Mouse (Mus musculus): Measurements from ENCODE around the gene Clcn7. TPM values are rescaled to one million over a fixed set of nuclear protein-coding genes. Genes with fewer than 3 reads are reported as not detected.

The Clcn7 gene
- 10 to 100 TPM; 27.5 to 31.4 TPM for total RNA-seq (2023)

DNA sequence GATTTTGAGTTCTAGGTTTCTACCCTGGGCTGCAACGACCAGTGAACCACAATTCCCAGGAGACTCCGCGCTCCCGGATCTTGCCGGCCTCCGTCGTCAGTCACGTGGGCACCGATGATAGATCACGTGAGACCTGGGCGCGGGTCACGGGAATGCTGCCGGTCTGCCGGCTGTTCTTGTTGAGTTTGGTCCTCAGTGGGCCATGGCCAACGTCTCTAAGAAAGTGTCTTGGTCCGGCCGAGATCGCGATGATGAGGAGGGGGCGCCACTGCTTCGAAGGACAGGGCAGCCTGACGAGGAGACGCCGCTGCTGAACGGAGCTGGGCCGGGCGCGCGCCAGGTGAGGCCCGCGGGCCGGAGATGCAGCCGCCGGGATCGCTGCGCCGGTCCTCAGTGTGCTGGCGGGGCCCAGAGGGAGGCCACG lies at the start of gene Clcn7:
Gene Clcn7 (plus strand): TSS at position 117 of the 424 bp plus-strand sequence.

DNA sequence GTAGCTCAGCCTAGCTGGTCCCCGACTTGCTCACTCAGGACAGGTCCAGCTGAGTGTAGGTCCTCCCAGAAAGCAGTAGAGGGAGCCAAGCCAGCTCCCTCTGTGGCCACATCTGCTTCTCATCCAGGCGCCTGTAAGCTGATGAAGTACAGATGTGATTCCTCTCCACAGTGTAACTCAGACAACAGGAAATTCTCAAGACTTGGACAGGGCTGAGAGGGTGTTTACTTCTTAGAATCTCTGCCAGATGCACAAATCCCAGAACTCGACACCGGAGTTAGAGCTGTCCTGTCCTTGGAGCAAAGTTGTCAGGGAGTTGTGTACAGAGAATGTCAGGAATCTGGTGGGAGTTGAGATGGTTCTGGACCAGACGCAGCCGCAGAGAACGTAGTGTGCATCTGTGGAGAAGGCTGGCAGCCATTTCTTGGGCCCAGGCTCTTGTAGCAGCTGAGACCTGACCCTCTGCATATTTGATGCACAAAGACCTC lies 49.7 kb upstream of the Clcn7 start, which contains the start of gene Tmem204:
Gene Tmem204 (minus strand): TSS at position 148 of the 488 bp plus-strand sequence.

DNA sequence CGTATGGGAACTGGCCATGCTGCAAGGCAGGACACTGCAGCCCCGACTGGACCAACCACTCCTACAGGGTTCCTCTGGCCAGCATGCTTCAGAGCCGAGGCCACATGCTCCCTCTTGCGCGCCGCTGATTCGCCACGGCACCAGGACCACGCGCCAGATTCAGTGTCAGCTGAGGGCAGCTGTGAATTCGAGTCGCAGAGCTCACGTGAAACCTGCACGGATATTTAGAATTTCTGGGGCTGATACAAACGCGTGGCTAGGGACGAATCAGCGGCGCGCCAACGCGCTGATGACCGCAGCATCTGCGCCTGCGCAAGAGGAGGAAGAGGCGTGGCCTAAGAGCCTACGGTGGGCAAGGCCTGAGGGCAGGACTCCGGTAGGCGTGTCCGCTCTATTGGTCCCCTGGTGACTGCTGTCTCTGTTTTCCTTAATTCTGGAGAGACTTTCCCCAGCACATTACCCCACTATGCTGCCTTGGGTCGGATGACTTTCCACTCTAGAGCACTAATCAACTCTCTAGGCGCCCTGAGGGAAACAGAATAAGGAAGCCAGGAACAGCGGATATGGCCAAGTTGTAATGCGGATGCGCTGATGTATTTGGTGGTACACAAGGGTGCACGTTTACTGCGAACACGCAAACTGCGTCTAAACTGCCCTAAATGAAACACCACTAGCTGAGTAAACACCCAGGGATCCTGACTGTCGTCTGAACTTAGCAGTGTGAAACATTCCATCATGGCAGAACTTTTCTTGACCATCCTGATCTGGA lies 17.3 kb upstream of the Clcn7 start, which contains the start of gene Telo2:
Gene Telo2 (minus strand): TSS at position 304 of the 769 bp plus-strand sequence.

DNA sequence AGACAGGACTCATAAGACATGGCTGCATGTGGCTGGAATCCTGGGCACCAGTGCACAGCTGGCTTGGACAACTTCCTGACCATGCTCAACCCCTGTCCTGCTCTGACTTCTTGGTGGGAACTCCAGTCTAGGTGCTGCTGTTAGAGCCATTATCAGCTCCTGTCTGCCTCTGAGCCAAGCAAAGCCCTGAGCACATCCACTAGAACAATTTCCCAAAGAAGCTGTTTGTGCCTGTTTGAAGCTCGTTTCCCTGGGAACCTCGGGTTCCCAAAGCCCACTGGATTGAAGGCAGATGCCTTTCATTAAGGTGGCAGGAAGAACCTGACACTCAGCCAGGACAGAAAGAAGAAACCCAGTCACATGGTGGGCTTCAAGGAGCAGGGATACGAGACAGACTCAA lies 12.8 kb upstream of the Clcn7 start, which contains the start of gene Ptx4:
Gene Ptx4 (plus strand): TSS at position 355 of the 400 bp plus-strand sequence.

DNA sequence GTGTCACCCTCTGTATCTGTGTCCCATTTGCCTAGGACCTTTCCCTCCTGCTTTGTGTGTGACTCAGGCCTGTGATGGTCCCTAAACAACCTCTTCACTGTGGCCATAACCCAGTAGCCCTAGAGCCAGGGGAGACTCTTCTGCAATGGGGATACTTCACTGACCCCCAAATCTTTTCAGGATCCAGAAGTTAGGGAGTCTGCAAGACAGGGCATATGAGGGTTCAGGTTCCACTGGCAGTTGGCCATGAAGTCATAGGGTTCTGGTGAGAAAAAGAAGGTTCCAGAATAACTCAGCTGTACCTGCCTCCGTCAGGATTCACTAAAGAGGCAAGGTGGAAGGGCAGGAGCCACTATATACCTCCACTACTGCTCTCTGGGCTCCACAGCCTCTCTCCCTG lies 29.0 kb downstream of the Clcn7 start, which contains the start of gene Ccdc154:
Gene Ccdc154 (plus strand): TSS at position 301 of the 400 bp plus-strand sequence.

DNA sequence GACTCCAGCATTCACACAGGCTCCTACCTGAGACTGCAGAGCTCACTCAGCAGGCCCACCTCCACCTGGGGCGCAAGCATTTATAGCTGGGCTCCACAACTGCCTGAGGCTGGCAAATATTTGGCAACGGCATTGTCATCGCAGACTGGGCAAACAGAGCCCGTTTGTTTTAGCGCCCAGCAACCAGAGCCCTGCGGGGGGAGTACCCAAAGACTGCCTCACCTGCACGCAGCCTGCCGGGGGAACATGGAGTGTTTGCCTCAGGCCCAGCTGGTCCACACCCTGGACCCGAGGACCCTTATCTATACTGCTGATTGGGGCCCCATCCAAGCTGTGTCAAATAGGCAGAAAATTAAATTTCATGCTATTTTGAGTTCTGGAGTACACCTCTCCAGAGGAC lies 42.2 kb downstream of the Clcn7 start, which contains the start of gene Gm38655:
Gene Gm38655 (minus strand): TSS at position 61 of the 400 bp plus-strand sequence.

DNA sequence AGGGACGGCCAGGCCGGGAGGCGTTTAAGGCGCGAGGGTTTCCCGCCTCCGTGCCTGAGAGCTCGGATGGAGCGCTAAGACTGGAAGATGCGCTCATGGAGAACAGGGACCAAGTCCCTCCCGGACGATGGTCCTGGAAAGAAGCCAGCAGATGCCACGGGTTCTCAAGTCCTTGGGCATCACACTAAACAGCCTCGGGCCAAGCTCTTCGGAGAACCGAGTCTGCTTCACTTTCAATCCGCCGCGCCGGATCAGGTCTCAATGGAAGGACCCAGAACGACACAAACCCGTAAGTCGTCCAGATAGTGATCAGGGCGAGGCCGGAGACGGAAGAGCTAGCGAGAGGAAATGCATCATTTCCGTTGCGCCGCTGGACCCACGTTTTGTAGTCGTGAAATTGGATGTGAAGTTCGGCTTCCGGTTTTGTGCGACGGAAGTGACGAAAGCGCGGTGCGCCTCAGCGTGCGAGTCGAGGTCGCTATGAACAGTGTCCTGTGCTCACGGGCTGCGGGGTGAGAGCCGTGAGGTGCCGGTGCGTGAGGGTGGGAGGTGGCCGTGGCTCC lies 51.0 kb downstream of the Clcn7 start, which contains the start of gene BC003965:
Gene BC003965 (plus strand): TSS at position 426 of the 563 bp plus-strand sequence.

DNA sequence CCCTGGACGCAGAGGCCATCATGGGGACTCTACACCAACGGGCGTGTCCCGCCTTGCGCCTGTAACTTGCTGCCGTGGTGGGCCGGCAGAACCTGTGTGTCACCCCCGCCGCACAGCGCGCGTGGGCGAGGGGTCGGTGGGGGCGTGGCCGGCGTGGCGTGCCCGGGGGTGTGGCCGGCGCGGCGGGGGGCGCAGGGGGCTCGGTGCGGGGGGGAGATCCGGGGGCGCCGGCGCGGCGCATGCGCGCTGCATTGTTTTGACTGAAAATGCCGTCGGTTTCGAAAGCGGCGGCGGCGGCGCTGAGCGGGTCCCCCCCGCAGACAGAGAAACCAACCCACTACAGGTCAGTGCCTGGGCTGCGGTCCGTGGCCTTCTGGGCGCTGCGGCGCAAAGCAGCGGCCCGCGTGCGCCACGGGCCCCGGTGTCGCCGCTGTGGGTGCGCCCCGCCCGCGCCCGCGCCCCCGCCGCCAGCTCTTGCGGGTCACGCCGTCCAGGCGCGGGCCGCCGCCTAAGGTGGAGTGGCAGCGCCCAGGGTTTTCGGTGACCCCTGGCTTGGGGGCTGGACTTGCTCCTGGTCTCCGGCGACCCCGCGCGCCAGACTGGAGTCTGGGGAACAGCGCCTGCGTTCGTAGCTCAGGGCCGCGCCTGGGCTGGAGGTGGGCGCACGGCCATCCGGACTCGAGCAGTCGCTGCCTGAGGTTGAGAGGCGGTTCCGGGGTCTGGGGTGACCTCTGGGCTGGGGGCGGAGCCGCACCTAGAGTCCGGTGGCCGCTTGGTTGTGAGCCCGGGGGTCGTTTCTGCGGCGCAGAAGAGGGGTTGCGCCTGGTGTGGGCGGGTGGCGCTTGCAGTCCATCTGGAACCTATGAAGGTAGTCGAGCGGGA lies 55.2 kb downstream of the Clcn7 start, which contains the start of gene Unkl:
Gene Unkl (plus strand): TSS at position 248 of the 882 bp plus-strand sequence.

Other genes with a start within 250 kb of the Clcn7 start
- 10 to 100 TPM; 36.0 to 39.5 TPM for gene Nubp2, start 247.0 kb upstream of the Clcn7 start, total RNA-seq (2023)
- 10 to 100 TPM; 20.6 to 24.6 TPM for gene Spsb3, start 246.7 kb upstream of the Clcn7 start, total RNA-seq (2023)
- gene Eme2, start 238.3 kb upstream of the Clcn7 start, total RNA-seq (2023) = 10 to 100 TPM; 11.7 to 16.5 TPM
- 10 to 100 TPM; 14.6 to 18.9 TPM for gene Mrps34, start 238.3 kb upstream of the Clcn7 start, total RNA-seq (2023)
- gene Nme3, start 236.9 kb upstream of the Clcn7 start, total RNA-seq (2023) = 10 to 100 TPM; 15.6 to 23.0 TPM
- 10 to 100 TPM; 61.9 to 68.8 TPM for gene Mapk8ip3, start 196.4 kb upstream of the Clcn7 start, total RNA-seq (2023)
- 10 to 100 TPM; 36.4 to 38.8 TPM for gene Jpt2, start 172.7 kb upstream of the Clcn7 start, total RNA-seq (2023)
- 10 to 100 TPM; 29.6 to 30.1 TPM for gene Cramp1l, start 117.6 kb upstream of the Clcn7 start, total RNA-seq (2023)
- 10 to 100 TPM; 13.2 to 21.9 TPM for gene Ift140, start 117.3 kb upstream of the Clcn7 start, total RNA-seq (2023)
- gene Tmem204, start 49.8 kb upstream of the Clcn7 start, total RNA-seq (2023) = not detected
- 10 to 100 TPM; 10.4 to 11.8 TPM for gene Telo2, start 17.4 kb upstream of the Clcn7 start, total RNA-seq (2023)
- gene Ptx4, start 12.6 kb upstream of the Clcn7 start, total RNA-seq (2023) = not detected
- gene Ccdc154, start 29.1 kb downstream of the Clcn7 start, total RNA-seq (2023) = under 1 TPM in 1 of 2 experiments, not detected in 1; 0.22 TPM
- not detected for gene Gm38655, start 42.1 kb downstream of the Clcn7 start, total RNA-seq (2023)
- 1 to 10 TPM; 5.6 to 6.3 TPM for gene BC003965, start 51.2 kb downstream of the Clcn7 start, total RNA-seq (2023)
- 10 to 100 TPM; 15.9 to 21.7 TPM for gene Unkl, start 55.0 kb downstream of the Clcn7 start, total RNA-seq (2023)
- gene Gnptg, start 106.7 kb downstream of the Clcn7 start, total RNA-seq (2023) = 10 to 100 TPM; 13.4 to 15.4 TPM
- 1 to 10 TPM; 7.6 to 7.7 TPM for gene Tsr3, start 106.8 kb downstream of the Clcn7 start, total RNA-seq (2023)
- 1 to 10 TPM; 5.4 to 8.2 TPM for gene Baiap3, start 123.0 kb downstream of the Clcn7 start, total RNA-seq (2023)
- gene Ube2i, start 141.2 kb downstream of the Clcn7 start, total RNA-seq (2023) = 100 to 1,000 TPM; 193 to 202 TPM
- gene Prss34, start 165.0 kb downstream of the Clcn7 start, total RNA-seq (2023) = 100 to 1,000 TPM; 125 to 158 TPM
- gene Prss28, start 175.3 kb downstream of the Clcn7 start, total RNA-seq (2023) = not detected
- gene Prss29, start 185.3 kb downstream of the Clcn7 start, total RNA-seq (2023) = not detected
- gene Tpsab1, start 212.2 kb downstream of the Clcn7 start, total RNA-seq (2023) = not detected
- gene Tpsb2, start 232.9 kb downstream of the Clcn7 start, total RNA-seq (2023) = not detected
- not detected for gene Tpsg1, start 235.9 kb downstream of the Clcn7 start, total RNA-seq (2023)